Mouse (Mus musculus) lung, adult 2 months (tissue): ENCODE results near the gene Arl15.

Experiments
- CTCF ChIP-seq: fragments of 200-500 bp; IDR thresholded peaks from 2 replicates; pipeline ENCODE4 v1.5.1; 2011; ENCODE audit warnings: mild to moderate bottlenecking, low read length, control low read depth; ENCODE audit not compliant: insufficient read depth
- POLR2A ChIP-seq: fragments of 200-500 bp; IDR thresholded peaks from 2 replicates; pipeline ENCODE4 v1.6.1; 2011; ENCODE audit warnings: low read depth, mild to moderate bottlenecking, control low read depth, low read length, borderline replicate concordance; ENCODE audit errors: extremely low read depth

- no peak for TF ChIP-seq CTCF
- TF ChIP-seq POLR2A: no peak
Observed at GRCm38 (mm10) chr13:113842411-113843309, 48.4 kb downstream of the Arl15 start.
